Mouse (Mus musculus) lung, adult 2 months (tissue): ENCODE data around the gene Stoml2.

Experiments
- CTCF ChIP-seq: fragments of 200-500 bp; IDR thresholded peaks from 2 replicates; pipeline ENCODE4 v1.5.1; 2011; ENCODE audit warnings: mild to moderate bottlenecking, low read length, control low read depth; ENCODE audit not compliant: insufficient read depth
- POLR2A ChIP-seq: fragments of 200-500 bp; IDR thresholded peaks from 2 replicates; pipeline ENCODE4 v1.6.1; 2011; ENCODE audit warnings: low read depth, mild to moderate bottlenecking, control low read depth, low read length, borderline replicate concordance; ENCODE audit errors: extremely low read depth

- TF ChIP-seq POLR2A (no peak), CTCF (no peak)
These were observed 10.6 kb downstream of the Stoml2 start for GRCm38 (mm10) chr4:43020876-43021275.
